Mouse (Mus musculus): ENCODE measurements around the gene Fkbp11. TPM values are rescaled to one million over a fixed set of nuclear protein-coding genes. Genes with fewer than 3 reads are reported as not detected.
A peak's percentile ranks its signal among the peaks of the same experiment; 100 is the strongest.

Gene Fkbp11
- polyA plus RNA-seq (2015; fragmentation: Nextera tagmentation; extraction: Ambion mirVana): 11.9 and 12.3 TPM in 2 replicates

GRCm38 (mm10) chr15:98727443-98728321 is at the start of gene Fkbp11:
Fkbp11 (minus strand) TSS chr15:98728198.
- under 1% methylated on average over 39 of the region's 39 CpGs for WGBS
- Histone ChIP-seq H3K4me2 (peak within 1 kb of the TSS; percentile 82), H3K4me3 (replicated peaks) (peak within 1 kb of the TSS; percentile 52), H3K9ac (replicated peaks) (peak within 1 kb of the TSS; percentile 48), H3K27ac (replicated peaks) (peak within 1 kb of the TSS; percentile 23; the same call in 1 of the 2 replicates), H3K9me3 (replicated peaks) (no peaks in the 10 kb centered on the region), H3K4me1 (peaks cover 29% of the 10 kb centered on the region), H3K27me3 (replicated peaks) (peaks cover 14% of the 10 kb centered on the region), H3K36me3 (no peaks in the 10 kb centered on the region)
- ATAC-seq (ENCODE audit: low FRiP score): peak; percentile 81

- H3K4me2 ChIP-seq: peak within 1 kb of the TSS; percentile 55
- peaks cover 96% of the 10 kb centered on the region for H3K27me3 ChIP-seq (replicated peaks)
- WGBS: under 1% methylated on average over 27 of the region's 33 CpGs
- peak within 1 kb of the TSS; percentile 29 for H3K4me3 ChIP-seq (replicated peaks)
- H3K4me1 ChIP-seq: peaks cover 38% of the 10 kb centered on the region
- no peak within 1 kb of the TSS for H3K27ac ChIP-seq (replicated peaks)
- no peak for ATAC-seq (ENCODE audit: low FRiP score)
- H3K36me3 ChIP-seq: no peaks in the 10 kb centered on the region
- H3K9ac ChIP-seq (replicated peaks): peak within 1 kb of the TSS; percentile 31; the same call in 1 of the 2 replicates
- no peaks in the 10 kb centered on the region for H3K9me3 ChIP-seq (replicated peaks)
Measured at GRCm38 (mm10) chr15:98777762-98778161, 49.8 kb upstream of the Fkbp11 start, which contains the start of gene Wnt10b. Wnt10b (minus strand) TSS chr15:98778150.

GRCm38 (mm10) chr15:98777005-98777616 is 49.1 kb upstream of the Fkbp11 start:
- no peak overlapping the region for H3K4me2 ChIP-seq
- H3K27ac ChIP-seq (replicated peaks): no peak overlapping the region
- ATAC-seq (ENCODE audit: low FRiP score): no peak
- peak overlapping the region; percentile 29 for H3K4me3 ChIP-seq (replicated peaks)
- H3K36me3 ChIP-seq: no peaks in the 10 kb centered on the region
- H3K9ac ChIP-seq (replicated peaks): no peak overlapping the region
- peaks cover 98% of the 10 kb centered on the region for H3K27me3 ChIP-seq (replicated peaks)
- no peaks in the 10 kb centered on the region for H3K9me3 ChIP-seq (replicated peaks)
- WGBS: 4% methylated on average over 19 of the region's 19 CpGs
- H3K4me1 ChIP-seq: peaks cover 44% of the 10 kb centered on the region

GRCm38 (mm10) chr15:98776280-98777004 is 48.4 kb upstream of the Fkbp11 start:
- peak overlapping the region; percentile 50 for H3K4me2 ChIP-seq
- WGBS: under 1% methylated on average over 62 of the region's 62 CpGs
- no peaks in the 10 kb centered on the region for H3K9me3 ChIP-seq (replicated peaks)
- H3K4me1 ChIP-seq: peaks cover 47% of the 10 kb centered on the region
- H3K27ac ChIP-seq (replicated peaks): no peak overlapping the region
- no peaks in the 10 kb centered on the region for H3K36me3 ChIP-seq
- no peak overlapping the region; the same call in 1 of the 2 replicates for H3K9ac ChIP-seq (replicated peaks)
- peak overlapping the region; percentile 29 for H3K4me3 ChIP-seq (replicated peaks)
- peak; percentile 42; the same call in 1 of the 2 replicates for ATAC-seq (ENCODE audit: low FRiP score)
- peaks cover 98% of the 10 kb centered on the region for H3K27me3 ChIP-seq (replicated peaks)

GRCm38 (mm10) chr15:98775533-98775932 is 47.5 kb upstream of the Fkbp11 start:
- WGBS: 2% methylated on average over 5 of the region's 5 CpGs
- ATAC-seq (ENCODE audit: low FRiP score): no peak
- Histone ChIP-seq H3K27me3 (replicated peaks) (peaks cover 98% of the 10 kb centered on the region), H3K36me3 (no peaks in the 10 kb centered on the region), H3K4me1 (peaks cover 44% of the 10 kb centered on the region), H3K27ac (replicated peaks) (no peak overlapping the region), H3K9me3 (replicated peaks) (no peaks in the 10 kb centered on the region), H3K9ac (replicated peaks) (no peak overlapping the region), H3K4me3 (replicated peaks) (no peak overlapping the region), H3K4me2 (no peak overlapping the region)

GRCm38 (mm10) chr15:98774096-98774495 is 46.1 kb upstream of the Fkbp11 start:
- ATAC-seq (ENCODE audit: low FRiP score): no peak
- 6% methylated on average over 15 of the region's 15 CpGs for WGBS
- H3K27me3 ChIP-seq (replicated peaks): peaks cover 98% of the 10 kb centered on the region

GRCm38 (mm10) chr15:98772511-98773211 is 44.7 kb upstream of the Fkbp11 start:
- Histone ChIP-seq H3K4me2 (peak overlapping the region; percentile 51), H3K9ac (replicated peaks) (peak overlapping the region; percentile 14; the same call in 1 of the 2 replicates), H3K27me3 (replicated peaks) (peaks cover 96% of the 10 kb centered on the region), H3K4me1 (peaks cover 35% of the 10 kb centered on the region), H3K4me3 (replicated peaks) (peak overlapping the region; percentile 24), H3K9me3 (replicated peaks) (no peaks in the 10 kb centered on the region), H3K36me3 (no peaks in the 10 kb centered on the region), H3K27ac (replicated peaks) (no peak overlapping the region)
- WGBS: 3% methylated on average over 36 of the region's 36 CpGs
- no peak for ATAC-seq (ENCODE audit: low FRiP score)

More at GRCm38 (mm10) chr15:98774096-98774495, 46.1 kb upstream of the Fkbp11 start:
- no peak overlapping the region for H3K9ac ChIP-seq (replicated peaks)
- no peaks in the 10 kb centered on the region for H3K36me3 ChIP-seq
- no peak overlapping the region for H3K4me2 ChIP-seq
- no peak overlapping the region for H3K27ac ChIP-seq (replicated peaks)
- H3K4me1 ChIP-seq: peaks cover 44% of the 10 kb centered on the region
- no peaks in the 10 kb centered on the region for H3K9me3 ChIP-seq (replicated peaks)
- no peak overlapping the region for H3K4me3 ChIP-seq (replicated peaks)

GRCm38 (mm10) chr15:98771813-98772425 is 43.9 kb upstream of the Fkbp11 start:
- Histone ChIP-seq H3K4me3 (replicated peaks) (peak overlapping the region; percentile 24), H3K27me3 (replicated peaks) (peaks cover 88% of the 10 kb centered on the region), H3K36me3 (no peaks in the 10 kb centered on the region), H3K9ac (replicated peaks) (peak overlapping the region; percentile 14; the same call in 1 of the 2 replicates), H3K27ac (replicated peaks) (no peak overlapping the region), H3K4me2 (peak overlapping the region; percentile 51), H3K4me1 (peaks cover 28% of the 10 kb centered on the region), H3K9me3 (replicated peaks) (no peaks in the 10 kb centered on the region)
- WGBS: 4% methylated on average over 12 of the region's 12 CpGs
- ATAC-seq (ENCODE audit: low FRiP score): no peak

GRCm38 (mm10) chr15:98768259-98768658 is 40.3 kb upstream of the Fkbp11 start:
- WGBS: 23% methylated on average over 5 of the region's 5 CpGs
- Histone ChIP-seq H3K4me3 (replicated peaks) (no peak overlapping the region), H3K27me3 (replicated peaks) (peaks cover 67% of the 10 kb centered on the region), H3K9ac (replicated peaks) (no peak overlapping the region), H3K4me1 (peaks cover 22% of the 10 kb centered on the region), H3K36me3 (no peaks in the 10 kb centered on the region), H3K27ac (replicated peaks) (no peak overlapping the region), H3K4me2 (no peak overlapping the region), H3K9me3 (replicated peaks) (no peaks in the 10 kb centered on the region)
- ATAC-seq (ENCODE audit: low FRiP score): no peak

GRCm38 (mm10) chr15:98765929-98766328 is 37.9 kb upstream of the Fkbp11 start:
- no peak overlapping the region for H3K27ac ChIP-seq (replicated peaks)
- H3K36me3 ChIP-seq: no peaks in the 10 kb centered on the region
- peaks cover 21% of the 10 kb centered on the region for H3K4me1 ChIP-seq
- H3K4me2 ChIP-seq: no peak overlapping the region
- H3K9ac ChIP-seq (replicated peaks): no peak overlapping the region
- H3K27me3 ChIP-seq (replicated peaks): peaks cover 45% of the 10 kb centered on the region
- ATAC-seq (ENCODE audit: low FRiP score): no peak
- no peaks in the 10 kb centered on the region for H3K9me3 ChIP-seq (replicated peaks)
- WGBS: 66% methylated on average over 4 of the region's 4 CpGs
- H3K4me3 ChIP-seq (replicated peaks): no peak overlapping the region
